Mouse (Mus musculus): Measurements from ENCODE around the gene Tmem251.

- TF ChIP-seq CTCF (IDR thresholded peaks at IDR 0.05; ENCODE audit: control insufficient read depth, insufficient read depth, insufficient read length) = no peak
- no peak for TF ChIP-seq MAX (IDR thresholded peaks at IDR 0.05)
- TF ChIP-seq MYOD1 (IDR thresholded peaks at IDR 0.05; ENCODE audit: control insufficient read depth, insufficient read length, low read depth) = no peak
- TF ChIP-seq USF1 (IDR thresholded peaks at IDR 0.05; ENCODE audit: low read depth) = no peak
- TF ChIP-seq FOSL1 (IDR thresholded peaks at IDR 0.05; ENCODE audit: insufficient read depth, low read length, poor library complexity, severe bottlenecking) = no peak
- no peak for TF ChIP-seq MYOG (IDR thresholded peaks at IDR 0.05; ENCODE audit: control insufficient read depth, extremely low read depth, insufficient read length)
Observed at GRCm38 (mm10) chr12:102769000-102769399, 25.4 kb downstream of the Tmem251 start.
